ENCODE assay signal across 22 mouse cellular contexts in genomic region chr19:32762493-32762892, GRCm38 (mm10). TPM values are rescaled to one million over a fixed set of nuclear protein-coding genes. Genes with fewer than 3 reads are reported as not detected.
DNase-seq lines count a peak whose midpoint lies in the region; ATAC-seq and TF ChIP-seq lines count a peak whose summit lies in the region.
"Had no signal": no experiment of that assay in that cellular context is flagged by ENCODE, and none has a peak within 500 bp of the region (broad histone marks: within the 10 kb centered on the region; RNA-seq: fewer than 3 reads in every experiment).

No protein-coding gene starts in this region.

- 84% methylated on average over 4 of the region's 4 CpGs for WGBS in forebrain, embryonic 16.5 days
- WGBS in forebrain, embryonic 13.5 days, result 90% methylated on average over 4 of the region's 4 CpGs
- 54% methylated on average over 4 of the region's 4 CpGs for WGBS in intestine, postnatal 0 days
- WGBS in intestine, embryonic 15.5 days, result 52% methylated on average over 4 of the region's 4 CpGs
- WGBS in midbrain, postnatal 0 days, result 84% methylated on average over 4 of the region's 4 CpGs
- WGBS in midbrain, embryonic 16.5 days, result 90% methylated on average over 4 of the region's 4 CpGs
- WGBS in neural tube, embryonic 15.5 days, result 79% methylated on average over 4 of the region's 4 CpGs

- no peak overlapping the region for H3K9ac ChIP-seq in forebrain, embryonic 16.5 days (replicated peaks; ENCODE audit: low read depth, low read length)
- H3K9ac ChIP-seq in forebrain, embryonic 13.5 days, result no peak overlapping the region
- H3K9ac ChIP-seq in intestine, postnatal 0 days (ENCODE audit: low read depth, low read length), result no peak overlapping the region
- no peak overlapping the region for H3K9ac ChIP-seq in intestine, embryonic 15.5 days
- no peak overlapping the region for H3K9ac ChIP-seq in midbrain, postnatal 0 days (replicated peaks; ENCODE audit: low read length, poor library complexity, severe bottlenecking)
- no peak overlapping the region for H3K9ac ChIP-seq in midbrain, embryonic 16.5 days (ENCODE audit: low read depth, low read length)
- no peak overlapping the region for H3K9ac ChIP-seq in neural tube, embryonic 15.5 days (replicated peaks)
- H3K9ac ChIP-seq: liver, embryonic 12.5 days; lung, embryonic 14.5 days had no signal

- DNase-seq in midbrain, postnatal 0 days (ENCODE audit: low spot score), result no peak
- no peak for DNase-seq in spleen, postnatal 36 days (ENCODE audit: low spot score in 2 of 2)
- DNase-seq: adrenal gland, postnatal 36 days; cerebellum, adult 2 months; cerebellum, postnatal 36 days; gastrocnemius, postnatal 14 days; heart, adult 2 months; heart, postnatal 4 days; kidney, adult 2 months; kidney, postnatal 10 days; left cerebral cortex, postnatal 4 days; lung, embryonic 14.5 days; lung, postnatal 4 days; right cerebral cortex, postnatal 4 days; thymus, postnatal 14 days had no signal

- peaks cover 29% of the 10 kb centered on the region for H3K4me1 ChIP-seq in forebrain, embryonic 16.5 days (replicated peaks; ENCODE audit: control insufficient read depth, insufficient read depth, low read length)
- H3K4me1 ChIP-seq in forebrain, embryonic 13.5 days, result peaks cover 37% of the 10 kb centered on the region
- peaks cover 8% of the 10 kb centered on the region; the same call in 1 of the 2 replicates for H3K4me1 ChIP-seq in intestine, postnatal 0 days (replicated peaks; ENCODE audit: control insufficient read depth, insufficient read depth, low read length)
- peaks cover 8% of the 10 kb centered on the region; the same call in 1 of the 2 replicates for H3K4me1 ChIP-seq in intestine, embryonic 15.5 days (replicated peaks)
- H3K4me1 ChIP-seq in midbrain, postnatal 0 days (ENCODE audit: insufficient read depth, low read length), result peaks cover 5% of the 10 kb centered on the region; the same call in 1 of the 2 replicates
- H3K4me1 ChIP-seq in midbrain, embryonic 16.5 days (ENCODE audit: control insufficient read depth, insufficient read depth, low read length), result peaks cover 33% of the 10 kb centered on the region
- H3K4me1 ChIP-seq in neural tube, embryonic 15.5 days, result peaks cover 36% of the 10 kb centered on the region

- H3K36me3 ChIP-seq in forebrain, embryonic 16.5 days (ENCODE audit: control insufficient read depth, insufficient read depth), result no peaks in the 10 kb centered on the region
- H3K36me3 ChIP-seq in forebrain, embryonic 13.5 days (ENCODE audit: poor library complexity, severe bottlenecking), result peaks cover 5% of the 10 kb centered on the region; the same call in 1 of the 2 replicates
- H3K36me3 ChIP-seq in intestine, postnatal 0 days (ENCODE audit: control insufficient read depth, insufficient read depth), result peaks cover 4% of the 10 kb centered on the region; the same call in 1 of the 2 replicates
- no peaks in the 10 kb centered on the region for H3K36me3 ChIP-seq in intestine, embryonic 15.5 days
- no peaks in the 10 kb centered on the region for H3K36me3 ChIP-seq in midbrain, postnatal 0 days (ENCODE audit: insufficient read depth, low read length)
- H3K36me3 ChIP-seq in midbrain, embryonic 16.5 days (ENCODE audit: control insufficient read depth, insufficient read depth, low read length), result peaks cover 2% of the 10 kb centered on the region; the same call in 1 of the 2 replicates
- 0 out of 2 replicates have a peak, but pooled peaks cover 2% of the 10 kb centered on the region for H3K36me3 ChIP-seq in neural tube, embryonic 15.5 days

- no peak for TF ChIP-seq CTCF in intestine, postnatal 0 days (IDR thresholded peaks at IDR 0.05; ENCODE audit: low read depth)
- no peak for TF ChIP-seq CTCF in midbrain, postnatal 0 days (IDR thresholded peaks at IDR 0.05)

- no peak for ATAC-seq in forebrain, embryonic 16.5 days
- no peak for ATAC-seq in forebrain, embryonic 13.5 days
- ATAC-seq in intestine, postnatal 0 days, result no peak
- no peak for ATAC-seq in intestine, embryonic 15.5 days
- no peak for ATAC-seq in midbrain, postnatal 0 days (ENCODE audit: low FRiP score)
- ATAC-seq in midbrain, embryonic 16.5 days, result no peak
- no peak for ATAC-seq in neural tube, embryonic 15.5 days (ENCODE audit: low FRiP score)
- ATAC-seq: liver, embryonic 12.5 days had no signal

- no peak overlapping the region for H3K27ac ChIP-seq in forebrain, embryonic 16.5 days (ENCODE audit: low read length)
- no peak overlapping the region for H3K27ac ChIP-seq in forebrain, embryonic 13.5 days
- no peak overlapping the region for H3K27ac ChIP-seq in intestine, postnatal 0 days (ENCODE audit: low read depth, low read length)
- H3K27ac ChIP-seq in intestine, embryonic 15.5 days, result no peak overlapping the region
- no peak overlapping the region for H3K27ac ChIP-seq in midbrain, postnatal 0 days (ENCODE audit: low read depth, low read length)
- no peak overlapping the region for H3K27ac ChIP-seq in midbrain, embryonic 16.5 days (ENCODE audit: low read length)
- no peak overlapping the region for H3K27ac ChIP-seq in neural tube, embryonic 15.5 days (replicated peaks)
- H3K27ac ChIP-seq: heart, adult 2 months; liver, embryonic 12.5 days had no signal

- no peaks in the 10 kb centered on the region for H3K9me3 ChIP-seq in forebrain, embryonic 16.5 days (ENCODE audit: control insufficient read depth, low read length)
- no peaks in the 10 kb centered on the region for H3K9me3 ChIP-seq in forebrain, embryonic 13.5 days (replicated peaks)
- H3K9me3 ChIP-seq in intestine, postnatal 0 days (ENCODE audit: control insufficient read depth), result no peaks in the 10 kb centered on the region
- no peaks in the 10 kb centered on the region for H3K9me3 ChIP-seq in intestine, embryonic 15.5 days
- no peaks in the 10 kb centered on the region for H3K9me3 ChIP-seq in midbrain, postnatal 0 days (ENCODE audit: low read length)
- no peaks in the 10 kb centered on the region for H3K9me3 ChIP-seq in midbrain, embryonic 16.5 days (replicated peaks; ENCODE audit: control insufficient read depth, low read length, poor library complexity, severe bottlenecking)
- H3K9me3 ChIP-seq in neural tube, embryonic 15.5 days (replicated peaks), result no peaks in the 10 kb centered on the region
- H3K9me3 ChIP-seq: liver, embryonic 12.5 days had no signal

- no peaks in the 10 kb centered on the region for H3K27me3 ChIP-seq in forebrain, embryonic 16.5 days (replicated peaks; ENCODE audit: control insufficient read depth, insufficient read depth, low read length)
- no peaks in the 10 kb centered on the region for H3K27me3 ChIP-seq in forebrain, embryonic 13.5 days
- no peaks in the 10 kb centered on the region for H3K27me3 ChIP-seq in intestine, postnatal 0 days (replicated peaks; ENCODE audit: control insufficient read depth, insufficient read depth, low read length)
- H3K27me3 ChIP-seq in intestine, embryonic 15.5 days (replicated peaks), result no peaks in the 10 kb centered on the region
- no peaks in the 10 kb centered on the region for H3K27me3 ChIP-seq in midbrain, postnatal 0 days (ENCODE audit: insufficient read depth, low read length)
- H3K27me3 ChIP-seq in midbrain, embryonic 16.5 days (ENCODE audit: control insufficient read depth, insufficient read depth, low read depth, low read length), result no peaks in the 10 kb centered on the region
- no peaks in the 10 kb centered on the region for H3K27me3 ChIP-seq in neural tube, embryonic 15.5 days (replicated peaks)
- H3K27me3 ChIP-seq: liver, embryonic 12.5 days had no signal

- H3K4me3 ChIP-seq in forebrain, embryonic 16.5 days (replicated peaks; ENCODE audit: low read length), result no peak overlapping the region
- H3K4me3 ChIP-seq in forebrain, embryonic 13.5 days, result no peak overlapping the region
- H3K4me3 ChIP-seq in intestine, postnatal 0 days (ENCODE audit: low read depth, low read length), result no peak overlapping the region
- no peak overlapping the region for H3K4me3 ChIP-seq in intestine, embryonic 15.5 days (replicated peaks)
- no peak overlapping the region for H3K4me3 ChIP-seq in midbrain, postnatal 0 days (ENCODE audit: low read depth, low read length)
- no peak overlapping the region for H3K4me3 ChIP-seq in midbrain, embryonic 16.5 days (ENCODE audit: low read depth, low read length)
- H3K4me3 ChIP-seq in neural tube, embryonic 15.5 days (replicated peaks), result no peak overlapping the region
- H3K4me3 ChIP-seq: heart, adult 2 months; liver, embryonic 12.5 days had no signal

- 0 out of 2 replicates have a peak overlapping the region, but pooled peaks have one; percentile 3 for H3K4me2 ChIP-seq in forebrain, embryonic 16.5 days (ENCODE audit: low read length)
- no peak overlapping the region for H3K4me2 ChIP-seq in forebrain, embryonic 13.5 days
- H3K4me2 ChIP-seq in intestine, postnatal 0 days (replicated peaks; ENCODE audit: low read depth), result peak overlapping the region; percentile 35; the same call in 1 of the 2 replicates
- H3K4me2 ChIP-seq in intestine, embryonic 15.5 days (replicated peaks), result no peak overlapping the region
- peak overlapping the region; percentile 1; the same call in 1 of the 2 replicates for H3K4me2 ChIP-seq in midbrain, postnatal 0 days (ENCODE audit: low read depth, low read length, poor library complexity, severe bottlenecking)
- H3K4me2 ChIP-seq in midbrain, embryonic 16.5 days (ENCODE audit: low read length), result no peak overlapping the region; the same call in 1 of the 2 replicates
- H3K4me2 ChIP-seq in neural tube, embryonic 15.5 days, result 0 out of 2 replicates have a peak overlapping the region, but pooled peaks have one; percentile 23
- H3K4me2 ChIP-seq: liver, embryonic 12.5 days; lung, embryonic 14.5 days had no signal

RNA-seq across cellular contexts. Expression of gene Pten, which starts 5.2 kb away (rescaled TPM):
- polyA plus RNA-seq in forebrain, embryonic 16.5 days (2015; fragmentation: Nextera tagmentation; extraction: Ambion mirVana), result 11.5 and 13.4 TPM in 2 replicates
- polyA plus RNA-seq in forebrain, embryonic 13.5 days (2015; fragmentation: Nextera tagmentation; extraction: Ambion mirVana), result 10.9 and 12.3 TPM in 2 replicates
- 13.2 and 16.1 TPM in 2 replicates for polyA plus RNA-seq in intestine, postnatal 0 days (2015; fragmentation: Nextera tagmentation; extraction: Ambion mirVana)
- polyA plus RNA-seq in intestine, embryonic 15.5 days (2015; fragmentation: Nextera tagmentation; extraction: Ambion mirVana), result 10.1 TPM in 2 replicates
- total RNA-seq in midbrain, postnatal 0 days (2014; rRNA removed), result 117 and 171 TPM in 2 replicates
- 12.6 and 14.0 TPM in 2 replicates for polyA plus RNA-seq in midbrain, postnatal 0 days (2015; fragmentation: Nextera tagmentation; extraction: Ambion mirVana)
- 12.0 TPM in 2 replicates for polyA plus RNA-seq in midbrain, embryonic 16.5 days (2015; fragmentation: Nextera tagmentation; extraction: Ambion mirVana)
- 12.2 and 12.9 TPM in 2 replicates for polyA plus RNA-seq in neural tube, embryonic 15.5 days (2015; fragmentation: Nextera tagmentation; extraction: Ambion mirVana)

RNA-seq across cellular contexts. Expression of gene Atad1, which starts 22.9 kb away (rescaled TPM):
- polyA plus RNA-seq in forebrain, embryonic 16.5 days (2015; fragmentation: Nextera tagmentation; extraction: Ambion mirVana), result 123 and 129 TPM in 2 replicates
- 102 and 112 TPM in 2 replicates for polyA plus RNA-seq in forebrain, embryonic 13.5 days (2015; fragmentation: Nextera tagmentation; extraction: Ambion mirVana)
- polyA plus RNA-seq in intestine, postnatal 0 days (2015; fragmentation: Nextera tagmentation; extraction: Ambion mirVana), result 48.5 and 49.6 TPM in 2 replicates
- 72.6 and 76.1 TPM in 2 replicates for polyA plus RNA-seq in intestine, embryonic 15.5 days (2015; fragmentation: Nextera tagmentation; extraction: Ambion mirVana)
- total RNA-seq in midbrain, postnatal 0 days (2014; rRNA removed), result 89.3 and 147 TPM in 2 replicates
- 107 and 108 TPM in 2 replicates for polyA plus RNA-seq in midbrain, postnatal 0 days (2015; fragmentation: Nextera tagmentation; extraction: Ambion mirVana)
- 116 and 120 TPM in 2 replicates for polyA plus RNA-seq in midbrain, embryonic 16.5 days (2015; fragmentation: Nextera tagmentation; extraction: Ambion mirVana)
- 105 and 109 TPM in 2 replicates for polyA plus RNA-seq in neural tube, embryonic 15.5 days (2015; fragmentation: Nextera tagmentation; extraction: Ambion mirVana)

Comparison
In these comparisons a context has a peak if more than half of its experiments do, and no peak if none do; other contexts are left out.
1. H3K4me2 ChIP-seq: peak in forebrain, embryonic 16.5 days (single experiment), intestine, postnatal 0 days (single experiment), midbrain, postnatal 0 days (single experiment) and neural tube, embryonic 15.5 days (single experiment); none in forebrain, embryonic 13.5 days (single experiment), intestine, embryonic 15.5 days (single experiment) and midbrain, embryonic 16.5 days (single experiment).